Mouse (Mus musculus) thymus, adult 2 months (tissue): ENCODE measurements around the gene Olfr1444.

ENCODE experiments used
- CTCF ChIP-seq: fragments of 200-500 bp; IDR thresholded peaks from 2 replicates; pipeline ENCODE4 v1.5.1; 2012; ENCODE audit warnings: mild to moderate bottlenecking, control low read depth, low read length, moderate library complexity, borderline replicate concordance; ENCODE audit not compliant: control insufficient read depth, poor library complexity, insufficient read depth; ENCODE audit errors: extremely low read depth
- POLR2A ChIP-seq: fragments of 200-500 bp; IDR thresholded peaks from 2 replicates; pipeline ENCODE4 v1.6.1; 2012; ENCODE audit warnings: mild to moderate bottlenecking, low read length, control low read depth, moderate library complexity; ENCODE audit not compliant: control insufficient read depth, poor library complexity, insufficient read depth; ENCODE audit errors: extremely low read depth

GRCm38 (mm10) chr19:12831559-12831958 is 25.5 kb upstream of the Olfr1444 start:
- TF ChIP-seq CTCF (no peak), POLR2A (no peak)
